Mouse (Mus musculus) stomach, embryonic 16.5 days (tissue): ENCODE data around the gene Aebp2. TPM values are rescaled to one million over a fixed set of nuclear protein-coding genes. Genes with fewer than 3 reads are reported as not detected.

Source experiments
- ATAC-seq: fragments of 200-750 bp; cut with Nextera tagmentation; 2 replicates; pipeline ENCODE4 v1.8.0; 2017; ENCODE audit warnings: moderate number of reproducible peaks, moderate TSS enrichment; ENCODE audit not compliant: insufficient read depth, low FRiP score
- H3K27ac ChIP-seq: fragments of 300-500 bp; sonication (generic); 2 replicates; pipeline ENCODE4 v1.5.1; 2014; ENCODE audit warnings: low read length
- H3K27me3 ChIP-seq: fragments of 300-500 bp; sonication (generic); 2 replicates; pipeline ENCODE4 v1.6.1; 2014; ENCODE audit warnings: low read length, control low read depth, mixed read lengths; ENCODE audit not compliant: control insufficient read depth, insufficient read depth
- H3K36me3 ChIP-seq: fragments of 300-500 bp; sonication (generic); 2 replicates; pipeline ENCODE4 v1.6.1; 2014; ENCODE audit warnings: low read length; ENCODE audit not compliant: control insufficient read depth, insufficient read depth
- H3K4me1 ChIP-seq: fragments of 300-500 bp; sonication (generic); 2 replicates; pipeline ENCODE4 v1.6.1; 2014; ENCODE audit warnings: low read length, control low read depth, mixed read lengths; ENCODE audit not compliant: control insufficient read depth, insufficient read depth
- H3K4me2 ChIP-seq: fragments of 300-500 bp; sonication (generic); 2 replicates; pipeline ENCODE4 v1.6.1; 2014; ENCODE audit warnings: low read depth, low read length, mixed read lengths
- H3K4me3 ChIP-seq: fragments of 300-500 bp; sonication (generic); replicated peaks from 2 replicates; pipeline ENCODE4 v1.5.1; 2014; ENCODE audit warnings: mild to moderate bottlenecking, low read length
- H3K9ac ChIP-seq: fragments of 300-500 bp; sonication (generic); 2 replicates; pipeline ENCODE4 v1.6.1; 2014; ENCODE audit warnings: low read length
- H3K9me3 ChIP-seq: fragments of 300-500 bp; sonication (generic); replicated peaks from 2 replicates; pipeline ENCODE4 v1.6.1; 2016; ENCODE audit warnings: low read length, control low read depth; ENCODE audit not compliant: control insufficient read depth
- WGBS: fragments of 180-500 bp; shearing (Covaris S2); extraction: QIAGEN DNeasy Blood & Tissue Kit; methylation state at CpG from one replicate; pipeline ENCODE4 v1.1.7; 2014; 5-methylcytosine and 5-hydroxymethylcytosine counted together
- polyA plus RNA-seq: library from polyadenylated mRNA; unstranded; fragments of >200 nt; fragmentation: Nextera tagmentation; extraction: Ambion mirVana; gene quantifications from 2 replicates; pipeline ENCODE4 v1.2.1, GENCODE M21; 2015

Aebp2 gene
- polyA plus RNA-seq, 1 experiment from 2014 or later = 11.9 TPM

DNA sequence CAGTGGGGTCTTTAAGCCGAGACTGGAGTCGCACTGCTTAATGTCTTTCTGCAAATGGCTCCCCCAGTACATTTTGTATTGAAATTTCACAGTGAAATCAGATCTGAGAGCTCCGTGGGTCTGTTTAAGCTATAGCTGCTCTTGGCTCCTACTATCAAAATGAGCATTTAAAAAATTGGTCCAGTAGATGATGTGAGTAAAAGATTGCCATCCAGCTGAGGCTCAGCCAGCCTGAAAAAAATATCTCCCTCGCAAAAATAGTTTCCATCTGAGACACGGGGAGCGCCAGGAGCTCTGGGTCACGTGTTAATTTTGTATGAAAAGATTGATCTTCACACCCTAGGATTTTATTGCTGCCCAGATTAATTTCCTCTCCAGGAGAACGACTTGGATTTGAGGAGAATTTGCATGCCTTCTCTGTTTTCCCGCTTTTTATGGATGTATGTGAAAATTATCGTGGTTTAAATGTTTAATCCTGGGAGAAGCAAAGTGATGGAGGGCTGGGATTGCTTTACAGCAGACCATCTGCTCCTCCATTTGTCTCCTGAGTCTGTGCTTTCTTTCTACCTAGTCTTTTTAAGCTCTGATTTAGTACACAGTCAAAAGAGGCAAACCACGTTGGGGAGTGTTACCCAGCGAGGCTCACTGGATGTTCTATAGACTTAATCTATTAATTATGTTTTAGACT is 73.9 kb downstream of the Aebp2 start:
- ATAC-seq = no peak
- H3K4me3 ChIP-seq = no peak overlapping the region
- H3K27ac ChIP-seq = no peak overlapping the region
- no peak overlapping the region for H3K4me2 ChIP-seq
- H3K4me1 ChIP-seq = no peaks in the 10 kb centered on the region
- no peaks in the 10 kb centered on the region for H3K9me3 ChIP-seq
- no peak overlapping the region for H3K9ac ChIP-seq
- 57% methylated on average over 12 of the region's 12 CpGs for WGBS
- H3K36me3 ChIP-seq = no peaks in the 10 kb centered on the region
- no peaks in the 10 kb centered on the region for H3K27me3 ChIP-seq

DNA sequence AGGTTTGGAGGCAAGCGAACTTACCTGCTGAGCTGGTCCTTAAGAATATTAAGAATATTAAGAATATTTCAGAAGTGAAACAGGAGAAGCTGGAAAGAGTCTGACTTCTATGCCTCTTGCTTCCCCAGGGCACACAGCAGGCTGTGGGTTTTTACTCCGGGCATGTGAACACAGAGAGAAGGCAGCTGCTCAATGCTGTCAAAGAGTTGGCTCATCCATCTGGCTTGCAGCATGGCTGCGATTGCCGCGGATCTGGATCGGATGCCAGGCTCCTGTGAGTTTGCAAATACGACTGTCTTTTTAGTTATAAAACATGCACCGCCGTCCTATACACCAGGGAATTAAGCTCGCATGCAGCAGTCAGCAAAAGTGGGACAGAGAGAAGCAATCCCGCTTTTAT is 75.5 kb downstream of the Aebp2 start:
- ATAC-seq = no peak
- H3K27me3 ChIP-seq = no peaks in the 10 kb centered on the region
- no peak overlapping the region for H3K4me2 ChIP-seq
- H3K9ac ChIP-seq = no peak overlapping the region
- H3K9me3 ChIP-seq = no peaks in the 10 kb centered on the region
- WGBS = 83% methylated on average over 11 of the region's 11 CpGs
- H3K36me3 ChIP-seq = no peaks in the 10 kb centered on the region
- no peaks in the 10 kb centered on the region for H3K4me1 ChIP-seq
- no peak overlapping the region for H3K27ac ChIP-seq
- H3K4me3 ChIP-seq = no peak overlapping the region

DNA sequence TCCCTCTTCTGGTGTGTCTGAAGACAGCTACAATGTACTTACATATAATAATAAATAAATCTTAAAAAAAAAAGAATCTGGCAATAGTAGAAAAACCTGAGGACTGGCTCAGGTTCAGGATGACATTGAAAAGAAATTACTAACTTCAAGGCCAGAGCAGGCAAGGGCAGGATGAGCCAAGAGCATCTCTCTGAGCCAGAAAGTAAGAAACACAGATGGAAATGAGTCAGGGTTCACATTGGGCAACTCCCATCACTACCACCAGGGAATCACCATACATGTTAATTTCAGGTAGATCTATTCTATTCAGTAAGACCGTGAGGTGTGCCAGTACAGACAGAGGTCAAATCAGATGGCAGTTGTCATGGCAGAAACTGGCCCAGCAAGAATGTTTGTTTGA is 76.1 kb downstream of the Aebp2 start:
- no peak overlapping the region for H3K4me3 ChIP-seq
- WGBS = 86% methylated on average over 1 of the region's 1 CpGs
- H3K4me1 ChIP-seq = no peaks in the 10 kb centered on the region
- no peak overlapping the region for H3K9ac ChIP-seq
- no peaks in the 10 kb centered on the region for H3K27me3 ChIP-seq
- no peak overlapping the region for H3K4me2 ChIP-seq
- H3K36me3 ChIP-seq = no peaks in the 10 kb centered on the region
- no peaks in the 10 kb centered on the region for H3K9me3 ChIP-seq
- no peak overlapping the region for H3K27ac ChIP-seq
- ATAC-seq = no peak

DNA sequence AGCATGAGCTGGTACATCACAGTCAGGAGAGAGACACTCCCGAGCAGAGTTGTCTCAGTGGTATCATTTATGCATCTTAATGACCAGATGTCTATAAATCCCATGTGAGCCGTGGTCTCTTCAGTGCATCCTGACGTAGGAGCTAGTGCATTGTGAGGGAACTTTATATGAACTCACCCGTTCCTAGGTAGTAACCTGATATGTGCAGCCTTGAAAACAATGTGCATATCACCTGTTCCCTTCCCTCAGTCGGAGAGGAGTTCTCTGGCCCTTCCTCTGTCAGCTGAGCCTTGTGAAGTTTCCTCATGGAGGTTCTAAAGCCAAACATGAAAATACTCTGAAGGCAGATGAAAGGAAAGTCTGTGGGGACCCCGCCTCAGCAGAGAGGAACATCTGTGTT is 78.8 kb downstream of the Aebp2 start:
- H3K4me2 ChIP-seq = no peak overlapping the region
- H3K4me1 ChIP-seq = no peaks in the 10 kb centered on the region
- H3K27ac ChIP-seq = no peak overlapping the region
- H3K4me3 ChIP-seq = no peak overlapping the region
- H3K9ac ChIP-seq = no peak overlapping the region
- WGBS = 64% methylated on average over 6 of the region's 6 CpGs
- H3K36me3 ChIP-seq = no peaks in the 10 kb centered on the region
- 0 out of 2 replicates have a peak, but pooled peaks cover 3% of the 10 kb centered on the region for H3K9me3 ChIP-seq
- H3K27me3 ChIP-seq = no peaks in the 10 kb centered on the region
- ATAC-seq = no peak

DNA sequence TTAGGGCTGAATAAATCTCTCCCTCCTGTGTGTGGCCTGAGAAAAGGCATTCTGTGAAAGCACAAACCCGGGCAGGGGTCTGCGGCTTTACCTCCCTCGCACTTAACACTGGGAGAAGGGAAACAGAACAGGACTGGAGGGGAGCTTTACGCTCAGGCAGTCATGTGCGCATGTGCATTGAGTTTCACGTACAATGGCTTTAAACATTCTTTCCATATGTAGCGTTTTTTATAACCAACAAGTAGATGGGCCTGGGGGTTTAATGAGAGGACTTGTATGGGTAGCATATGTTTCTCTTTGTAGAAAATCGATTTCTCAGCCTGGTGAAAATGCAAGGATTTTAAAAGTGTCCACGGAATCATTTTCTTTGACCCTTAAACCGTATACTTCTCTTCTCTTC is 82.7 kb downstream of the Aebp2 start:
- WGBS = 92% methylated on average over 10 of the region's 10 CpGs
- Histone ChIP-seq H3K9me3 (0 out of 2 replicates have a peak, but pooled peaks cover 3% of the 10 kb centered on the region), H3K27me3 (no peaks in the 10 kb centered on the region), H3K4me1 (no peaks in the 10 kb centered on the region), H3K27ac (no peak overlapping the region), H3K36me3 (no peaks in the 10 kb centered on the region), H3K9ac (no peak overlapping the region), H3K4me2 (no peak overlapping the region), H3K4me3 (no peak overlapping the region)
- ATAC-seq = no peak

DNA sequence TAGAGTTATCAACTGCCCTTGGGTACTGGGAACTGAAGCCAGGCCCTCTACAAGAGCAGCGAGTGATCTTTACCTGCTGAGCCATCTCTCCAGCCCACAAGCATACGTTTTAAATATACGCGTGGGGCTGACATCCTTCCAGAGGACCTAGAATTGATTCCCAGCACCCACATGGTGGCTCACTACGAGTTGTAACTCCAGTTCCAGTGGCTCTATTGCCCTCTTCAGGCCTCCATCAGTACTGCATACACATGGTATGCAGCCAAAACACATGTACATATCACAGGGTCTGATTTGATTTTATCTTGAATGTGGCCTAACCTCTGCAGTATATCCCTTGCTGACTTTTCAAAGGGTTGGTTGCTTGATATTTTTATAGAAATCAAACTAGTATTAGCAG is 83.6 kb downstream of the Aebp2 start:
- H3K27me3 ChIP-seq = no peaks in the 10 kb centered on the region
- H3K4me3 ChIP-seq = no peak overlapping the region
- 0 out of 2 replicates have a peak, but pooled peaks cover 3% of the 10 kb centered on the region for H3K9me3 ChIP-seq
- H3K4me1 ChIP-seq = no peaks in the 10 kb centered on the region
- WGBS = 89% methylated on average over 5 of the region's 5 CpGs
- no peak for ATAC-seq
- H3K4me2 ChIP-seq = no peak overlapping the region
- no peaks in the 10 kb centered on the region for H3K36me3 ChIP-seq
- H3K27ac ChIP-seq = no peak overlapping the region
- no peak overlapping the region for H3K9ac ChIP-seq

DNA sequence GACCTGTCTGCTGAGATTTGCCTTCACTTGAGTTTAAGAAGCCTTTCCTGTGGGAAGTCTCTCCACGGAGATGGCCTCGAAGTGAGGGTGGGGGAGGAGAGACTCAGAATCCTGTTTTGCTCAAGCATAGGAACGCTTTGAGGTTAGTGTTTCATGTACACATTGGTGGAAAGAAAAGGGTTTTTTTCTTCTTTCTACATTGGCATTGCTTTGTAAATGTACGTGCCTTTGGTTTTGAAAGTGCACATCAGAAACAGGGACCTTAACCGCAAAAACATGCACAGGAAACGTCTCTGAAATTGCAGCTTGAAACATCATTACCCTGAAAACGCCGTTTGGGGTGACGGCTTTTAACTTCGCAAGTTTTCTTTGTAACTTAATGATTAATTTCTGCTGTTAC is 85.6 kb downstream of the Aebp2 start:
- no peak overlapping the region for H3K4me3 ChIP-seq
- H3K36me3 ChIP-seq = no peaks in the 10 kb centered on the region
- H3K9me3 ChIP-seq = 0 out of 2 replicates have a peak, but pooled peaks cover 3% of the 10 kb centered on the region
- H3K9ac ChIP-seq = no peak overlapping the region
- H3K4me1 ChIP-seq = no peaks in the 10 kb centered on the region
- no peak overlapping the region for H3K27ac ChIP-seq
- H3K4me2 ChIP-seq = no peak overlapping the region
- no peak for ATAC-seq
- no peaks in the 10 kb centered on the region for H3K27me3 ChIP-seq
- 58% methylated on average over 10 of the region's 10 CpGs for WGBS

DNA sequence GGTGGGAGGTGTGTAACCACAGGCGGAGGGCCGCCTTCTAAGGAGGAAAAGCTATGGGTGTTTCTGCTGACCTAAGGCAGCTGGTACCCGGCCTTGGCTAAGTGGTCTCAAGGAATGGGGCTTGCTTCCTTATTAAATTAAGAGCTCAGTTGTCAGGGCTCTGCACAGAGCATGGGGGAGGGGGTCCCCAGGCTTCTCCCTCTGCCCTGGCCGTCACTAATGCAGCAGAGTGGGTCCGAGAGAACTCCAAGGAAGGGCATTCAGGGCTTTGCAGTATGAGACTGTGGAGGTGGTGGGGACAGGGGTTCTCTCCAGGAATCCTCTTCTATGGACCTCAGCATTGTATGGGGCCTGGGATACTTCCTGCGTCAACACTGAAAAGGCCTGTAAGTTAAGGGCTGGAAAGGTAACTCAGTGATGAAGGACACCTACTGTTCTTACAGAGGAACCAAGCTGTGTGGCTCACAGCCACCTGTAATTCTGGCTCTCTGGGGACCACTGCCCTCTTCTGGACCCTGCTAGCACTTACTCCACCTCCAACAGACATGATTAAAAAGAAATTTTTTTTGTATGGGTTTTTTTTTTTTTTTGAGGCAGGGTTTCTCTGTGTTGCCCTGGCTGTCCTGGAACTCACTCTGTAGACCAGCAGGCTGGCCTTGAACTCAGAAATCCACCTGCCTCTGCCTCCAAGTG is 87.1 kb downstream of the Aebp2 start:
- H3K4me1 ChIP-seq = no peaks in the 10 kb centered on the region
- no peak overlapping the region for H3K4me3 ChIP-seq
- 71% methylated on average over 6 of the region's 6 CpGs for WGBS
- H3K9ac ChIP-seq = no peak overlapping the region
- 0 out of 2 replicates have a peak, but pooled peaks cover 3% of the 10 kb centered on the region for H3K9me3 ChIP-seq
- H3K4me2 ChIP-seq = no peak overlapping the region
- no peaks in the 10 kb centered on the region for H3K36me3 ChIP-seq
- no peak overlapping the region for H3K27ac ChIP-seq
- no peaks in the 10 kb centered on the region for H3K27me3 ChIP-seq
- no peak for ATAC-seq

DNA sequence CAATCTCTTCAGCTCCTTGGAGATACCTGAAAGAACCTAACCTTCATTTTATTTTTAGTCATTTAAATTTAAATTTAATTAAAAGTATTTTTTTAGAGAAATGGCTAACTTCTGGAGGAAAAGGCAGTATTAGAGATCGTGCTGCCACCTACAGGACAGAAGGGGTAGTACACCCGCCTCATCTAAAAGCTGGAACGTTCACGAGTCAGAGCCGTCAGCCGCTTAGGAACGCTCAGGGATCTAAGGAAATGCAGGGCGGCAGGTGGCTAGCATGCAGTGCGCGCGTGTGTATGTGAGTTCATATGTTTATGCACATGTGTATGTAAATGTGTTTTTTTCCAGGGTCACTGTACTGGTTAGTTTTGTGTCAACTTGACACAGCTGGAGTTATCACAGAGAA is 90.3 kb downstream of the Aebp2 start:
- H3K27ac ChIP-seq = no peak overlapping the region
- WGBS = 9% methylated on average over 11 of the region's 11 CpGs
- no peak overlapping the region for H3K4me3 ChIP-seq
- no peaks in the 10 kb centered on the region for H3K36me3 ChIP-seq
- ATAC-seq = no peak
- H3K27me3 ChIP-seq = no peaks in the 10 kb centered on the region
- H3K4me2 ChIP-seq = no peak overlapping the region
- H3K9me3 ChIP-seq = no peaks in the 10 kb centered on the region
- H3K4me1 ChIP-seq = no peaks in the 10 kb centered on the region
- no peak overlapping the region for H3K9ac ChIP-seq
